Mouse (Mus musculus) neutrophil, adult 5-6 weeks (primary cell): ENCODE results near the gene Bckdhb. TPM values are rescaled to one million over a fixed set of nuclear protein-coding genes. Genes with fewer than 3 reads are reported as not detected.

ENCODE experiments used
- ATAC-seq: fragments of 151-379, 151-347 bp; 2 replicates; pipeline ENCODE4 v1.8.0; 2017; ENCODE audit warnings: mild to moderate bottlenecking, moderate TSS enrichment; ENCODE audit not compliant: insufficient number of reproducible peaks, poor library complexity, low FRiP score, severe bottlenecking; ENCODE audit errors: extremely low read depth
- total RNA-seq: library from RNA; stranded (forward); fragments of 200-1000 nt; gene quantifications from 2 replicates; pipeline ENCODE4 v1.2.3, GENCODE M21; 2017

Gene Bckdhb
- total RNA-seq, 1 experiment from 2014 or later = 7.1 TPM

- no peak for ATAC-seq
Measured at GRCm38 (mm10) chr9:84137192-84137591, 212.2 kb downstream of the Bckdhb start.

- ATAC-seq = no peak
Measured at GRCm38 (mm10) chr9:84148124-84148523, 223.2 kb downstream of the Bckdhb start.

Other genes starting within 250 kb of the Bckdhb start
- not detected in 2 replicates for gene Elovl4, start 118.9 kb upstream of the Bckdhb start, total RNA-seq
- 0.23 TPM in 1 of 2 replicates, not detected in the other for gene Ttk, start 90.5 kb upstream of the Bckdhb start, total RNA-seq